Mouse (Mus musculus) liver, adult 2 months (tissue): ENCODE data around the gene Tsku. TPM values are rescaled to one million over a fixed set of nuclear protein-coding genes. Genes with fewer than 3 reads are reported as not detected.
A peak's percentile ranks its signal among the peaks of the same experiment; 100 is the strongest.

Source experiments
- DNase-seq: peaks from one replicate; pipeline ENCODE4 v3.0.0-alpha.2; 2011; ENCODE audit warnings: low read depth, low spot score; ENCODE audit errors: extremely low read depth
- H3K27ac ChIP-seq: fragments of 200-500 bp; replicated peaks from 2 replicates; pipeline ENCODE4 v1.5.1; 2012; ENCODE audit warnings: low read depth, mild to moderate bottlenecking, control low read depth, inconsistent platforms, low read length; ENCODE audit not compliant: insufficient read depth
- H3K27me3 ChIP-seq: fragments of 200-500 bp; 2 replicates; pipeline ENCODE4 v1.6.1; 2012; ENCODE audit warnings: mild to moderate bottlenecking, moderate library complexity, low read length, inconsistent platforms; ENCODE audit not compliant: control insufficient read depth, insufficient read depth
- H3K36me3 ChIP-seq: fragments of 200-500 bp; 2 replicates; pipeline ENCODE4 v1.6.1; 2012; ENCODE audit warnings: low read length, inconsistent platforms; ENCODE audit not compliant: control insufficient read depth, insufficient read depth
- H3K4me1 ChIP-seq: fragments of 200-500 bp; 2 replicates; pipeline ENCODE4 v1.6.1; 2011; ENCODE audit warnings: low read length; ENCODE audit not compliant: control insufficient read depth, insufficient read depth
- H3K4me3 ChIP-seq: fragments of 200-500 bp; 2 replicates; pipeline ENCODE4 v1.5.1; 2011; ENCODE audit warnings: low read depth, mild to moderate bottlenecking, control low read depth, low read length, moderate library complexity; ENCODE audit not compliant: insufficient read depth
- H3K79me2 ChIP-seq: fragments of 200-500 bp; 2 replicates; pipeline ENCODE4 v1.6.1; 2012; ENCODE audit warnings: inconsistent platforms, mild to moderate bottlenecking, low read length, moderate library complexity; ENCODE audit not compliant: control insufficient read depth, insufficient read depth
- H3K9ac ChIP-seq: fragments of 200-500 bp; 2 replicates; pipeline ENCODE4 v1.6.1; 2012; ENCODE audit warnings: low read depth, mild to moderate bottlenecking, control low read depth, inconsistent platforms, low read length
- CTCF ChIP-seq: fragments of 200-500 bp; IDR thresholded peaks from 2 replicates; pipeline ENCODE4 v1.5.1; 2011; ENCODE audit warnings: low read depth, low read length, control low read depth
- POLR2A ChIP-seq: fragments of 200-500 bp; IDR thresholded peaks from 2 replicates; pipeline ENCODE4 v1.6.1; 2011; ENCODE audit warnings: low read length, control low read depth; ENCODE audit not compliant: insufficient read depth; ENCODE audit errors: extremely low read depth
- WGBS: fragments of 180-500 bp; shearing (Covaris S2); methylation state at CpG from one replicate; pipeline ENCODE4 v1.1.7; 2018; 5-methylcytosine and 5-hydroxymethylcytosine counted together
- polyA plus RNA-seq: library from polyadenylated mRNA; depleted of rRNA; stranded (reverse); fragments of >200 nt; gene quantifications from 2 replicates; pipeline ENCODE4 v1.2.3, GENCODE M21; 2012
- total RNA-seq: library from RNA; depleted of rRNA; stranded (reverse); fragments of >200 nt; gene quantifications from 2 replicates; pipeline ENCODE4 v1.2.3, GENCODE M21; 2014

Tsku gene
- total and polyA plus RNA-seq, 2 experiments = 15.4 to 57.1 TPM

DNA sequence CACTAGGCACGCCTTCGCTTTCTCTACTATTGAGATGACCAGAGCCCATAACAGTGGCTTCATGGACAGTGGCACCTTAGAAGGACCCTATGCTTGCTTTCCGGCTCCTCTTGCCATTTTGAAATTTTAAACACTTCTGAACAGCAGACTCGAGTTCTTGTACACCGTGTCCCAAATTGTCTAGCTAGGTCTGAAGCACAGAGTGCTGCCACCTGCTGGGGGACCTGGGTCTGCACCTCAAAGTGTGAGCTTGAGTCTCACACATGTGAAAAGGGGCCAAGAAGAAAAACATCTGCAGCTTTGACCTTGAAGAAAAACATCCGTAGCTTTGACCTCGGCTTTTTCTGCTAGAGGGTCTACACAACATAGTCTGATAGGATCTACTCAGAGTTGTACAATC is 13.1 kb downstream of the Tsku start:
- peaks cover 35% of the 10 kb centered on the region for H3K4me1 ChIP-seq
- peak overlapping the region; percentile 82 for H3K27ac ChIP-seq
- WGBS = 27% methylated on average over 7 of the region's 7 CpGs
- no peak overlapping the region for H3K4me3 ChIP-seq
- H3K27me3 ChIP-seq = no peaks in the 10 kb centered on the region
- H3K36me3 ChIP-seq = peaks cover 11% of the 10 kb centered on the region
- DNase-seq = peak; percentile 67
- H3K79me2 ChIP-seq = no peaks in the 10 kb centered on the region
- TF ChIP-seq CTCF = peak; percentile 89
- no peak for TF ChIP-seq POLR2A
- H3K9ac ChIP-seq = no peak overlapping the region

DNA sequence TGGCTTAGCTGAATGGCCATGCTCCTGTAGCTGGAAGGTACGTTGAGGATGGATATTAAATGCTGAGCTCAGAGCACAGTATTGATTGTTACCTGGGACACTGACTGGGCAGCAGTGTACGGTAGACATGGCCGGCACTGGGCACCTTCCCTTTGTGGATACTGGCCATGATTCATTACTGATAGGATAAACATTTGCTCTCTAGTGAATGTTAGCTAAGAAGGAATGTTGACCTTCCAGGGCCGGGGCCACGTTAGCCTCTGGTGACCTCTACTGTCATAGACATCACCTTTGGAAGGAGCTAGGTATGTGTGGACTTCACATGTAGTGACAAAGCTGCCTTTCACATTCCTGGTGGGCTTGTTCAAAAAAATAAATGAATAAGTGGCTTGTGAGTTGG is 13.7 kb downstream of the Tsku start:
- no peak overlapping the region for H3K4me3 ChIP-seq
- DNase-seq = peak; percentile 97
- WGBS = 17% methylated on average over 5 of the region's 5 CpGs
- no peaks in the 10 kb centered on the region for H3K79me2 ChIP-seq
- no peak for TF ChIP-seq POLR2A
- H3K9ac ChIP-seq = no peak overlapping the region
- H3K27me3 ChIP-seq = no peaks in the 10 kb centered on the region
- H3K36me3 ChIP-seq = peaks cover 11% of the 10 kb centered on the region
- H3K4me1 ChIP-seq = peaks cover 29% of the 10 kb centered on the region
- peak overlapping the region; percentile 82 for H3K27ac ChIP-seq

DNA sequence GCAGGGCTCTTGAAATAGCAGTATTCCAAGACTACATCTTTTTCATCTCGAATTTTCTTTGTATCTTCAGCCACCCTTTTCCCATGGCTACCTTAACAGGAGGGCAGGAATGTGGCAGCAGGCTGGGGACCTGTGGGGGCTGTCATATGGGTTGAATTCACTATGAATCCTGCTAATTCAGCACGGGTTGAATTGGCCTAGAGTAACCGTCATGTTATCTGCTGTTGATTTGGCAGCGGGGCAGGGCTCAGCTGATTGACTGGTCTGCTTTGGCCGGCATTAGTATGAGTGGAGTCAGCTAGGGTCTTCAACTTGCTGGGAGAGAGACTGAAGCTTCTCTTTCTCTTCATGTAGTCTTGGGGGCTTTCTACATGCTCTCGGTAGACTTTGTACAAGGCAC is 16.1 kb downstream of the Tsku start:
- 51% methylated on average over 6 of the region's 6 CpGs for WGBS
- no peak overlapping the region for H3K27ac ChIP-seq
- no peaks in the 10 kb centered on the region for H3K79me2 ChIP-seq
- no peak for TF ChIP-seq POLR2A
- no peak for TF ChIP-seq CTCF
- H3K36me3 ChIP-seq = no peaks in the 10 kb centered on the region
- no peaks in the 10 kb centered on the region for H3K27me3 ChIP-seq
- H3K9ac ChIP-seq = no peak overlapping the region
- no peak overlapping the region for H3K4me3 ChIP-seq
- no peak for DNase-seq
- H3K4me1 ChIP-seq = peaks cover 15% of the 10 kb centered on the region

DNA sequence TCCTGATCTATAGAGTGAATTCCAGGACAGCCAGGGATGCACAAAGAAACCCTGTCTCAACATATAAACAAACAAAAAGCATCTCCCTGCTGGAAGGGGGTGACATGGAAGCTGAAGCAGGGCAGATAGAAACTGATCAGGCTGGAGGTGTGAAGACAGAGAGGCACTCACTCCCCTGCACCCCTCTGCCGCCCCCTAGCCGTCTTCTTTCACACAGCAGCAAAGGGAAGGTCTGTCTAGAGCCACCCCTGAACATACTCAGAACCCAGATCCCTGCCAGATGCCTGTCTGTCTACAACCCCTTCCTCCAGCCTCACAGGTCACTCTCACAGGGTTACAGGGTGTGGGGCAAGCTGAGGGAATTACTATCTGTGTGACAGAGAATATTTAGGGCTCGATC is 16.8 kb downstream of the Tsku start:
- no peak for TF ChIP-seq POLR2A
- peak; percentile 77 for TF ChIP-seq CTCF
- Histone ChIP-seq H3K79me2 (no peaks in the 10 kb centered on the region), H3K36me3 (no peaks in the 10 kb centered on the region), H3K9ac (no peak overlapping the region), H3K4me3 (no peak overlapping the region), H3K27me3 (no peaks in the 10 kb centered on the region), H3K27ac (no peak overlapping the region), H3K4me1 (peaks cover 8% of the 10 kb centered on the region)
- DNase-seq = no peak
- 40% methylated on average over 3 of the region's 3 CpGs for WGBS

DNA sequence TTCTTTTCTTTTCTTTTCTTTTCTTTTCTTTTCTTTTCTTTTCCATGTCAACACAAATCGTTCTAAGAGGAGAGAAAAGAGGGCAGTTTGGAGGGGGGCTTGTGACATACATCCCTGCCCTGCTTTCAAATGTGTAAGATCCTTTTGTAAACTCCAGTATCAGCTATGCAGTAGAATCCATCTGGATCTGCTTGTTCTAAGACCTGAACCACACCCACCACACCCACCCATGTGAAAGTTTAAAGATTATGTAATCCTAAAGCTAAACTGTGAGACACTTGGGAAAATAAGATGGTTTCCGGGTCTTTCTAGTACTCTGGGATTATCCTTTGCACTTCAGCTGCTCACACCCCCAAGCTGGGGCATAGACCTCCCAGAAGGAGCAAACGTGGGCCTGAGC is 18.9 kb downstream of the Tsku start:
- no peak overlapping the region for H3K27ac ChIP-seq
- DNase-seq = no peak

DNA sequence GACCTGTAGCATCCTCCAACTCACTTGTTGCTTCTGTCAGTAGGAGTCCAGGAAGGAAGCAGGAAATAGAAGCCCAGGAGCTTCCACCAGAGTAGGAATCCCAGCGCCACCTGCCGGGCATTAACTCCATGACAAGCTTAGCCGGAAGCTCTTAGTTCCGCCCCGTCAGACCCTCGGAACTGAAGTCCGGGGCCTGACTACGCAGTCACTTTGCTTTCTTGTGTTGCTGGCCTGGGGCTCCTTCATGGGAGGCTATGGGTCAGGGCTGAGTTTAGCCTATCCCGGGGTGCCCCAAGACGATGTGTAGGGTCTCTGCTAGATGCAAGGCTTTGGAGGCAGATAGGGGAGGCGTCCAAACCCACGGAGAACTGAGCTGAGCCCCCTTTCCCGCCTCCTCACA is 19.7 kb downstream of the Tsku start:
- H3K27ac ChIP-seq = no peak overlapping the region

More for the DNA sequence above, 18.9 kb downstream of the Tsku start:
- WGBS = 65% methylated on average over 3 of the region's 3 CpGs
- no peak overlapping the region for H3K9ac ChIP-seq
- no peaks in the 10 kb centered on the region for H3K79me2 ChIP-seq
- H3K36me3 ChIP-seq = no peaks in the 10 kb centered on the region
- H3K4me3 ChIP-seq = no peak overlapping the region
- TF ChIP-seq POLR2A = no peak
- TF ChIP-seq CTCF = no peak
- peaks cover 3% of the 10 kb centered on the region; the same call in 1 of the 2 replicates for H3K4me1 ChIP-seq
- no peaks in the 10 kb centered on the region for H3K27me3 ChIP-seq

More for the DNA sequence above, 19.7 kb downstream of the Tsku start:
- Histone ChIP-seq H3K36me3 (no peaks in the 10 kb centered on the region), H3K4me3 (peak overlapping the region; percentile 43), H3K27me3 (no peaks in the 10 kb centered on the region), H3K9ac (peak overlapping the region; percentile 83), H3K79me2 (no peaks in the 10 kb centered on the region), H3K4me1 (peaks cover 3% of the 10 kb centered on the region; the same call in 1 of the 2 replicates)
- DNase-seq = peak; percentile 62
- TF ChIP-seq POLR2A (no peak), CTCF (peak; percentile 88)
- 4% methylated on average over 13 of the region's 13 CpGs for WGBS
